Mouse (Mus musculus) forebrain, embryonic 11.5 days (tissue): ENCODE measurements around the gene Ms4a5. TPM values are rescaled to one million over a fixed set of nuclear protein-coding genes. Genes with fewer than 3 reads are reported as not detected.
"Not testable (repeated sequence)": the region's sequence is repeated elsewhere in the genome, so short reads cannot be mapped to it uniquely, and the experiment has no call there.

Experiments used
- ATAC-seq: fragments of 200-750 bp; cut with Nextera tagmentation; replicated peaks from 2 replicates; pipeline ENCODE4 v1.8.0; 2017; ENCODE audit warnings: moderate TSS enrichment; ENCODE audit not compliant: low FRiP score
- DNase-seq: peaks from one replicate; pipeline ENCODE4 v3.0.0-alpha.2; 2017; ENCODE audit warnings: low spot score
- H3K27ac ChIP-seq: fragments of 300-500 bp; sonication (generic); 2 replicates; pipeline ENCODE4 v1.5.1; 2014; ENCODE audit warnings: low read depth, low read length
- H3K27me3 ChIP-seq: fragments of 300-500 bp; sonication (generic); 2 replicates; pipeline ENCODE4 v1.6.1; 2014; ENCODE audit warnings: mild to moderate bottlenecking, low read length, mixed read lengths; ENCODE audit not compliant: control insufficient read depth, insufficient read depth
- H3K36me3 ChIP-seq: fragments of 300-500 bp; sonication (generic); 2 replicates; pipeline ENCODE4 v1.6.1; 2014; ENCODE audit warnings: mild to moderate bottlenecking, low read length, moderate library complexity, mixed read lengths; ENCODE audit not compliant: control insufficient read depth, insufficient read depth
- H3K4me1 ChIP-seq: fragments of 300-500 bp; sonication (generic); replicated peaks from 2 replicates; pipeline ENCODE4 v1.6.1; 2014; ENCODE audit warnings: low read length, mixed read lengths; ENCODE audit not compliant: control insufficient read depth, insufficient read depth
- H3K4me2 ChIP-seq: fragments of 300-500 bp; sonication (generic); 2 replicates; pipeline ENCODE4 v1.6.1; 2014; ENCODE audit warnings: low read depth, mild to moderate bottlenecking, low read length, moderate library complexity, mixed read lengths; ENCODE audit not compliant: severe bottlenecking
- H3K4me3 ChIP-seq: fragments of 300-500 bp; sonication (generic); 2 replicates; pipeline ENCODE4 v1.5.1; 2014; ENCODE audit warnings: low read depth, low read length
- H3K9ac ChIP-seq: fragments of 300-500 bp; sonication (generic); 2 replicates; pipeline ENCODE4 v1.6.1; 2014; ENCODE audit warnings: low read length
- H3K9me3 ChIP-seq: fragments of 300-500 bp; sonication (generic); 2 replicates; pipeline ENCODE4 v1.6.1; 2016; ENCODE audit warnings: low read length, mixed read lengths; ENCODE audit not compliant: control insufficient read depth
- WGBS: fragments of 180-500 bp; shearing (Covaris S2); extraction: QIAGEN DNeasy Blood & Tissue Kit; methylation state at CpG from one replicate; pipeline ENCODE4 v1.1.7; 2014; 5-methylcytosine and 5-hydroxymethylcytosine counted together
- polyA plus RNA-seq: library from polyadenylated mRNA; unstranded; fragments of >200 nt; fragmentation: Nextera tagmentation; extraction: Ambion mirVana; gene quantifications from 2 replicates; pipeline ENCODE4 v1.2.1, GENCODE M21; 2014

The Ms4a5 gene
- not detected in 2 replicates for polyA plus RNA-seq

DNA sequence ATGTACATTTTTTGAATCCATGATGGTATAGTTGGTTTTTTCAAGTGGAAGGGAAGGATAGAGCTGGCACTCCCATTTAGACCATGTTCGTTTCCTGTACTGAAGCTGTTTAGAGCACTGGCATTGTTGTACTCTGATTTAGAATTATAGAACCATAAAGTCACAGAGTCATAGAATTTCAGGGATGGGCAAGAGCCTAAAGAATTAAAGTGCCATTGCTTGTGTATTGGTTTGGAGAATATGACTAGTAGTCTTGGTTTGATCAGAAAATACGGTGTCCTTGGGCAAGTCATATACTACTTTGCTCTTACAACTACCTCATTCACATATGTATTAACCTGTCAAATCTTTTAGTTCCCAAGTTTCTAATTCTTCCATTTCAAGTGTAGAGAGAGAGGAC lies at the start of gene Ms4a5:
Gene Ms4a5 (minus strand): TSS at position 101 of the 400 bp plus-strand sequence.
- no peak within 1 kb of the TSS for H3K27ac ChIP-seq
- H3K4me3 ChIP-seq, result no peak within 1 kb of the TSS
- no peaks in the 10 kb centered on the region for H3K27me3 ChIP-seq
- no peaks in the 10 kb centered on the region for H3K4me1 ChIP-seq
- H3K4me2 ChIP-seq, result no peak within 1 kb of the TSS
- no peaks in the 10 kb centered on the region for H3K9me3 ChIP-seq
- no peak for ATAC-seq
- whole genome bisulfite sequencing, result 94% methylated on average over 2 of the region's 2 CpGs
- H3K36me3 ChIP-seq, result no peaks in the 10 kb centered on the region
- H3K9ac ChIP-seq, result no peak within 1 kb of the TSS
- DNase-seq, result no peak

DNA sequence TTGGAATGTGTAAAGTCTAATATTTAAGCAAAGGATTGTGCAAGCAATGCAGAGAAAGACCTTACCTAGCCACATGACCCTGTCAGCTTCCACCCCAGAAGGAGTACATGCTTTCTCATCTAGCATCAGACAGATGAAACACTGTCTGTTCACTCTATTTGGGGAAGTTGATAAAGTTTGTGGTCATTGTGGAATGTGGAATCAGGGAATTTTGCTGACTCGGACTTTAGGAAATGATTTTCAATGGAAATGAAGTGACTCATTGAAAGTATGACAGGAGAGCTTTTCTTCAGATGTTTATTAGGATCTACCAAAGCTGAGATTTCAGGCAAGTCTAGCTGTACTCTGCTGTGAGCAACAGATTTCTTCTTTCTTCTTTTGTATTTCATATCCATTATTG lies 37.5 kb upstream of the Ms4a5 start:
- Histone ChIP-seq H3K4me2 (no peak overlapping the region), H3K9me3 (no peaks in the 10 kb centered on the region), H3K9ac (no peak overlapping the region), H3K27me3 (no peaks in the 10 kb centered on the region), H3K36me3 (no peaks in the 10 kb centered on the region), H3K4me1 (no peaks in the 10 kb centered on the region), H3K27ac (no peak overlapping the region), H3K4me3 (no peak overlapping the region)
- WGBS, result 78% methylated on average over 1 of the region's 1 CpGs
- DNase-seq (no peak), ATAC-seq (no peak)

- no peak for DNase-seq
Measured at GRCm38 (mm10) chr19:11316786-11317185, 33.1 kb upstream of the Ms4a5 start.

DNA sequence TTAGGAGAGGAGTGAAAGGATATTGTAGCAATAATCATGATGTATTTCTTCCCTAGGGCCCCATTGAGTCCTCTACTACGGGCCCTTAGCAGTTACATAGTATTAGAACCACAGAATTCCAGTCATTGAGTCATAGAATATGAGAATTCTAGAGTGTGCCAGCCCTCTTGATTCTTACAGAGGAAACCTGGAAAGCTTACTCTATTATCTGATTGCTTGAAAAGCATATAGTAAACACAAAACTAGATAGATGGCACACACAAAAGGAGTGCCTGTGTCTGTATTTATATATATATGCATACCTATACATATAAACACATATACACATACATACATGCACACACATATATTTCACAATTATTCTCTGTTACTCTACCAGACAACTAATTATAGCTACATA lies 30.7 kb upstream of the Ms4a5 start, which contains the start of gene Ms4a14:
Gene Ms4a14 (minus strand): TSS at position 101 of the 400 bp plus-strand sequence.
- no peaks in the 10 kb centered on the region for H3K27me3 ChIP-seq
- no peak for ATAC-seq
- no peaks in the 10 kb centered on the region for H3K4me1 ChIP-seq
- no peak within 1 kb of the TSS for H3K9ac ChIP-seq
- no peak within 1 kb of the TSS for H3K27ac ChIP-seq
- DNase-seq, result no peak
- no peak within 1 kb of the TSS for H3K4me3 ChIP-seq
- H3K36me3 ChIP-seq, result no peaks in the 10 kb centered on the region
- H3K4me2 ChIP-seq, result no peak within 1 kb of the TSS
- WGBS, result 92% methylated on average over 1 of the region's 1 CpGs
- no peaks in the 10 kb centered on the region for H3K9me3 ChIP-seq

More at GRCm38 (mm10) chr19:11316786-11317185, 33.1 kb upstream of the Ms4a5 start:
- H3K9ac ChIP-seq, result no peak overlapping the region
- no peaks in the 10 kb centered on the region for H3K9me3 ChIP-seq
- H3K27me3 ChIP-seq, result no peaks in the 10 kb centered on the region
- no peak overlapping the region for H3K4me3 ChIP-seq
- no peak overlapping the region for H3K4me2 ChIP-seq
- no peaks in the 10 kb centered on the region for H3K36me3 ChIP-seq
- H3K27ac ChIP-seq, result no peak overlapping the region
- WGBS, result 84% methylated on average over 4 of the region's 4 CpGs
- H3K4me1 ChIP-seq, result no peaks in the 10 kb centered on the region
- ATAC-seq, result no peak

DNA sequence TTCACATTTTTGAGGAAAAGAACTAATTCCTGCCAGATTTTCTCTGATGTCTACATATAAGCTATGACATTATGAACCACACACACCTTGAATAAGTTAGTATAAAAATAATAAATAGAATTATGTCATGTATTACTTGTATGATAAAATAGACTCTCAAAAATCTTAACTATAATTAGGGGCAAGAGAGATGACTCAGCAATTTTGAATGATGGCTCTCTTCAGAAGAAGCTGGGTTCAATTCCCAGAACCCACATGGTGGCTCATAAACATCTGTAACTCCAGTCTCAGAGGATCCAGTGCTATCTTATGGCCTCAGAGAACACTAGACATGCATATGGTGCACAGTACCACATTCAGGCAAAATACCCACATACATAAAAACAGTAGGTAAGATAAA lies 25.2 kb upstream of the Ms4a5 start:
- Histone ChIP-seq H3K27me3 (no peaks in the 10 kb centered on the region), H3K27ac (no peak overlapping the region), H3K4me2 (no peak overlapping the region), H3K4me3 (no peak overlapping the region), H3K36me3 (no peaks in the 10 kb centered on the region), H3K9me3 (no peaks in the 10 kb centered on the region), H3K4me1 (no peaks in the 10 kb centered on the region), H3K9ac (no peak overlapping the region)
- ATAC-seq (no peak), DNase-seq (no peak)

GRCm38 (mm10) chr19:11299529-11299928 lies 15.9 kb upstream of the Ms4a5 start:
- H3K9ac ChIP-seq, result not testable (repeated sequence)
- 25% methylated on average over 4 of the region's 4 CpGs for WGBS

GRCm38 (mm10) chr19:11298939-11299338 lies 15.3 kb upstream of the Ms4a5 start:
- ATAC-seq (no peak), DNase-seq (no peak)
- H3K27me3 ChIP-seq, result no peaks in the 10 kb centered on the region
- no peaks in the 10 kb centered on the region for H3K4me1 ChIP-seq
- H3K9me3 ChIP-seq, result no peaks in the 10 kb centered on the region
- H3K27ac ChIP-seq, result no peak overlapping the region
- 32% methylated on average over 2 of the region's 2 CpGs for WGBS
- no peak overlapping the region for H3K4me3 ChIP-seq
- H3K36me3 ChIP-seq, result no peaks in the 10 kb centered on the region
- no peak overlapping the region for H3K9ac ChIP-seq
- no peak overlapping the region for H3K4me2 ChIP-seq

More at GRCm38 (mm10) chr19:11299529-11299928, 15.9 kb upstream of the Ms4a5 start:
- H3K27me3 ChIP-seq, H3K4me3 ChIP-seq, H3K4me1 ChIP-seq, H3K36me3 ChIP-seq, H3K27ac ChIP-seq, H3K9me3 ChIP-seq, DNase-seq, H3K4me2 ChIP-seq, ATAC-seq: not testable (repeated sequence)

DNA sequence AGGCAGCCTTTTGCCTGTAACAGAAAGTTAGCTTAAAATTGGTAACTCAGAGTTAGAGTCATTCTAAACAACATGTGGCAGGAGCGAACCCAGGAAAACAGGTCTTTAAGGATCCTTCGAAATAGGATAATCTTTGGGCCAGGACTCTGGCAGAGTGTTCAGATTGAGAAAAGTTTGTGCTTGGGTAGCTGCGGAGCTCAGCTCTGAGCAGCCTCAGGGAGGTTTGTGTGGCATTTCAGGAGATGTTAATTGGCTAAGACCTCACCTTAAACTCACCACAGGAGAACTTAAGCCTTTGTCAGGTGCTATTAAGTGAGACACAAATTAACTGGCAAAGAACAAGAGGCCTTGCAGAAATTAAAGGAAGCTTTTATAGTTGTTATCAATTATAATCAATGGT lies 9.9 kb upstream of the Ms4a5 start:
- H3K27me3 ChIP-seq, ATAC-seq, H3K4me1 ChIP-seq, H3K9ac ChIP-seq, H3K9me3 ChIP-seq, H3K36me3 ChIP-seq, H3K4me3 ChIP-seq, H3K27ac ChIP-seq, DNase-seq: not testable (repeated sequence)
- WGBS, result 10% methylated on average over 3 of the region's 3 CpGs
- H3K4me2 ChIP-seq, result peak overlapping the region; percentile 44; the same call in 1 of the 2 replicates

DNA sequence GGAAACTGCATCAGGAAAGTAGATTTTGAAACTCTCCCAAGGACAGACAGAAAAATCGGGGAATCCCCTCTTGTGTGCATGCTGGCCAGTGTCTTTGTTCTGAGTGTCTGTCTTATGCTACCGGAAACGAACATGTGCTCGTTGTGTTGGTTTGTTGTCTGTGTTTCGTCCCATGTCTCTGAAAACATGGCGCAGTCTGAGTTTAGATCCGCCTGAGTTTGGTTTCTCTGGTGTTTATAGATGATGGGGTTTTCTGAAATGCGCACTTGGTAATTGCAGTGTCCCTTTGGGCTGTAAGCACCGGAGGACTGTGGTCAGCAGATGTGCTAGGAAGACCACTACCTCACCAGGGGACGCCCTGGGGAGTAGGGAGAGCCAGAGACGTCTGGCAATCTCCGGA lies 9.3 kb upstream of the Ms4a5 start:
- WGBS, result 11% methylated on average over 12 of the region's 12 CpGs
- H3K27ac ChIP-seq, result no peak overlapping the region
- H3K9ac ChIP-seq, result peak overlapping the region; percentile 30
- no peaks in the 10 kb centered on the region for H3K36me3 ChIP-seq
- no peak; the same call in 1 of the 2 replicates for ATAC-seq
- peak; percentile 53 for DNase-seq
- peak overlapping the region; percentile 20 for H3K4me3 ChIP-seq
- H3K27me3 ChIP-seq, result no peaks in the 10 kb centered on the region
- no peaks in the 10 kb centered on the region for H3K9me3 ChIP-seq
- H3K4me1 ChIP-seq, result no peaks in the 10 kb centered on the region
- peak overlapping the region; percentile 44; the same call in 1 of the 2 replicates for H3K4me2 ChIP-seq
